Mouse (Mus musculus): ENCODE results near the gene Cmas. TPM values are rescaled to one million over a fixed set of nuclear protein-coding genes. Genes with fewer than 3 reads are reported as not detected.

Gene Cmas
- polyA plus RNA-seq, 1 experiment from 2014 or later: 72.8 TPM

DNA sequence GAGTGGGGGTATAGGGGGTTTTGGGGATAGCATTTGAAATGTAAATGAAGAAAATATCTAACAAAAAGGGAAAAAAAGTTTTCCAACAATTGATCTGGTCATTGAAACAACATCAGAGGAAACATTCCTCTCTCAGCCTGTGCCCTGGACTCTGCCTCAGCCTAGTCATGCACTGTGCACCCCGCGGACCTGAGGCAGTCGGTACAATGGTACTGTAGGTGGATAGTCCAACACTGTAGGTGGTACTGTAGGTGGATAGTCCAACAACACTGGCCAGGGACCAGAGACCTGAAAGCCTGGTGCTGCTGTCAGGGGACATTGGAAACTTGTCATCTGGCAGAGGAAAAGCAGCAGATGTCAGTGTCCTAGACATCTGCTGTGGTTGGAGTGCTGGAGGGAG is 13.4 kb downstream of the Cmas start:
- no peak for ATAC-seq (ENCODE audit: low FRiP score, low TSS enrichment)
- Histone ChIP-seq H3K9ac (replicated peaks; ENCODE audit: low read length) (no peak overlapping the region), H3K4me2 (replicated peaks; ENCODE audit: low read depth, low read length) (no peak overlapping the region), H3K4me1 (ENCODE audit: insufficient read depth, low read length) (no peaks in the 10 kb centered on the region; the same call in 1 of the 2 replicates), H3K27ac (ENCODE audit: low read length) (no peak overlapping the region), H3K9me3 (ENCODE audit: low read length) (no peaks in the 10 kb centered on the region), H3K27me3 (ENCODE audit: insufficient read depth, low read length) (no peaks in the 10 kb centered on the region), H3K36me3 (ENCODE audit: insufficient read depth, low read length) (peaks cover 76% of the 10 kb centered on the region), H3K4me3 (ENCODE audit: low read length) (no peak overlapping the region)
- WGBS: 94% methylated on average over 3 of the region's 3 CpGs

DNA sequence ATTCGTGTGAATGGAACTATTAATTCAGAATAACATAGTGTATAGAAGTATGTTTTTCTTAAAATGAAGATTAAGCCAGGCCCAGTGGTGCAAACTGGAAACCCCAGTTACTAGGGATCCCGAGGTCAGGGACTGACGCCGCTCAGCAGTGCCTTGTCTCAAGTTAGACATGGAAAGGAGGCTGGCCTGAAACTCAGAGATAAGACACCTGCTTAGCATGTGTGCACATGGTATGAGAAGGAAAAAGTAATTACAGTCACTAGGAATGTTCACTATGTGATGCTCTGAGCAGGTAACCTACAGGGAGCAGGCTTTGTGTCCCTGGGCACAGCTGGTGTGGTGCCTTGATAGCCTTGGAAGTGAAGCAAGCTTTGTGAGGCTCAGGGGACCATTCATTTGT is 15.2 kb downstream of the Cmas start:
- WGBS: 82% methylated on average over 4 of the region's 4 CpGs
- no peaks in the 10 kb centered on the region for H3K27me3 ChIP-seq (ENCODE audit: insufficient read depth, low read length)
- no peak overlapping the region for H3K9ac ChIP-seq (replicated peaks; ENCODE audit: low read length)
- H3K4me1 ChIP-seq (ENCODE audit: insufficient read depth, low read length): no peaks in the 10 kb centered on the region; the same call in 1 of the 2 replicates
- H3K4me3 ChIP-seq (ENCODE audit: low read length): no peak overlapping the region
- no peak for ATAC-seq (ENCODE audit: low FRiP score, low TSS enrichment)
- no peaks in the 10 kb centered on the region for H3K9me3 ChIP-seq (ENCODE audit: low read length)
- peaks cover 62% of the 10 kb centered on the region for H3K36me3 ChIP-seq (ENCODE audit: insufficient read depth, low read length)
- H3K27ac ChIP-seq (ENCODE audit: low read length): no peak overlapping the region
- no peak overlapping the region for H3K4me2 ChIP-seq (replicated peaks; ENCODE audit: low read depth, low read length)

- H3K36me3 ChIP-seq (ENCODE audit: insufficient read depth, low read length): peaks cover 47% of the 10 kb centered on the region
- H3K9ac ChIP-seq (replicated peaks; ENCODE audit: low read length): no peak overlapping the region
- H3K4me3 ChIP-seq (ENCODE audit: low read length): no peak overlapping the region
- no peaks in the 10 kb centered on the region for H3K27me3 ChIP-seq (ENCODE audit: insufficient read depth, low read length)
- ATAC-seq (ENCODE audit: low FRiP score, low TSS enrichment): no peak
- WGBS: 90% methylated on average over 5 of the region's 5 CpGs
- no peaks in the 10 kb centered on the region for H3K9me3 ChIP-seq (ENCODE audit: low read length)
- no peak overlapping the region for H3K4me2 ChIP-seq (replicated peaks; ENCODE audit: low read depth, low read length)
- H3K4me1 ChIP-seq (ENCODE audit: insufficient read depth, low read length): no peaks in the 10 kb centered on the region
- no peak overlapping the region for H3K27ac ChIP-seq (ENCODE audit: low read length)
Measured at GRCm38 (mm10) chr6:142773566-142773965, 17.1 kb downstream of the Cmas start.

GRCm38 (mm10) chr6:142776935-142777334 is 20.4 kb downstream of the Cmas start:
- ATAC-seq (ENCODE audit: low FRiP score, low TSS enrichment): no peak
- Histone ChIP-seq H3K9me3 (ENCODE audit: low read length) (no peaks in the 10 kb centered on the region), H3K4me1 (ENCODE audit: insufficient read depth, low read length) (no peaks in the 10 kb centered on the region), H3K4me2 (replicated peaks; ENCODE audit: low read depth, low read length) (no peak overlapping the region), H3K27ac (ENCODE audit: low read length) (no peak overlapping the region), H3K9ac (replicated peaks; ENCODE audit: low read length) (no peak overlapping the region), H3K27me3 (ENCODE audit: insufficient read depth, low read length) (no peaks in the 10 kb centered on the region), H3K4me3 (ENCODE audit: low read length) (no peak overlapping the region), H3K36me3 (ENCODE audit: insufficient read depth, low read length) (peaks cover 25% of the 10 kb centered on the region)
- WGBS: 77% methylated on average over 4 of the region's 4 CpGs

DNA sequence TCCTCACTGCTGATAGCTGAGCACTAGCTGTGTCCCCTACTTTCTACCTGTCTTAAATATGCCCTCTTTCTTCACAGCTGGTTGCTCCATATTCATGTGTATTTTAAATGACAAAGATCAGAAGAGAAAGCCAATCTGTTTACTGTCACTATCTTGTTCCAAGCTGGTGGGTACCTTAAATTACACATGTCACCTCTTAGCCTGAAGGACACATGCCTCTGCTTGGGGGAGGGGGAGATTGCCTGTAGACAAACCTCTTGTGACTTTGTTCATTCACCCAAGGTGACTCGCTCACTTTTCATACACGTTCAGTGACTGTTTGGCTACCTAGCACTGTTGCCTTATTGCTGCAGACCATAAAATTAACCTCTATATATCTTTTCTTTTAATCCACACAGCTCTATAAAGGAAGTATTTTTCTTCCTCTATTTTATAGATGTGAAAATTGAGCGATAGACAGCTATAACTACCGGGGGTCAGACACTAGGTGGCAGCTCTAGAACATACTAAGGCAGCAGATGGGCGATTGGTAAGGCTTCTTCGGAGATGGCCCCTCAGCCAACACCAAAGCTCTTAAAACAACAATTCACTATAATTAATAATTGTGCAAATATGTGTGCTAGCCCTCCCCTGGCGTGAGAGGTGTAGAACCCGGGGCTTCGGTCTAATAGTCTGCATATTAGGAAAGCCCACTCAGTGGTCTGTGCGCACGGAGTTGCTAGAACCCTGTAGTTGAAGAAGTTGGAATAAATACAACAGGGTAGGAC is 22.7 kb downstream of the Cmas start:
- WGBS: 46% methylated on average over 11 of the region's 11 CpGs
- Histone ChIP-seq H3K4me3 (ENCODE audit: low read length) (no peak overlapping the region), H3K9ac (replicated peaks; ENCODE audit: low read length) (no peak overlapping the region), H3K4me1 (ENCODE audit: insufficient read depth, low read length) (no peaks in the 10 kb centered on the region), H3K4me2 (replicated peaks; ENCODE audit: low read depth, low read length) (no peak overlapping the region), H3K9me3 (ENCODE audit: low read length) (no peaks in the 10 kb centered on the region), H3K36me3 (ENCODE audit: insufficient read depth, low read length) (peaks cover 4% of the 10 kb centered on the region; the same call in 1 of the 2 replicates), H3K27me3 (ENCODE audit: insufficient read depth, low read length) (no peaks in the 10 kb centered on the region), H3K27ac (ENCODE audit: low read length) (no peak overlapping the region)
- ATAC-seq (ENCODE audit: low FRiP score, low TSS enrichment): peak; percentile 66; the same call in 1 of the 2 replicates

- 67% methylated on average over 14 of the region's 14 CpGs for WGBS
- Histone ChIP-seq H3K36me3 (ENCODE audit: insufficient read depth, low read length) (no peaks in the 10 kb centered on the region), H3K27ac (ENCODE audit: low read length) (no peak overlapping the region)
Measured at GRCm38 (mm10) chr6:142779812-142780573, 23.5 kb downstream of the Cmas start.

GRCm38 (mm10) chr6:142780574-142781033 is 24.1 kb downstream of the Cmas start:
- no peaks in the 10 kb centered on the region for H3K4me1 ChIP-seq (ENCODE audit: insufficient read depth, low read length)
- H3K27ac ChIP-seq (ENCODE audit: low read length): no peak overlapping the region
- no peak overlapping the region for H3K4me3 ChIP-seq (ENCODE audit: low read length)
- no peaks in the 10 kb centered on the region for H3K36me3 ChIP-seq (ENCODE audit: insufficient read depth, low read length)
- no peak overlapping the region for H3K9ac ChIP-seq (replicated peaks; ENCODE audit: low read length)
- H3K27me3 ChIP-seq (ENCODE audit: insufficient read depth, low read length): no peaks in the 10 kb centered on the region
- no peaks in the 10 kb centered on the region for H3K9me3 ChIP-seq (ENCODE audit: low read length)
- no peak for ATAC-seq (ENCODE audit: low FRiP score, low TSS enrichment)
- no peak overlapping the region for H3K4me2 ChIP-seq (replicated peaks; ENCODE audit: low read depth, low read length)
- 80% methylated on average over 4 of the region's 4 CpGs for WGBS

More at GRCm38 (mm10) chr6:142779812-142780573, 23.5 kb downstream of the Cmas start:
- no peak overlapping the region for H3K4me2 ChIP-seq (replicated peaks; ENCODE audit: low read depth, low read length)
- no peak overlapping the region for H3K9ac ChIP-seq (replicated peaks; ENCODE audit: low read length)
- H3K9me3 ChIP-seq (ENCODE audit: low read length): no peaks in the 10 kb centered on the region
- H3K27me3 ChIP-seq (ENCODE audit: insufficient read depth, low read length): no peaks in the 10 kb centered on the region
- ATAC-seq (ENCODE audit: low FRiP score, low TSS enrichment): no peak
- H3K4me3 ChIP-seq (ENCODE audit: low read length): no peak overlapping the region
- H3K4me1 ChIP-seq (ENCODE audit: insufficient read depth, low read length): no peaks in the 10 kb centered on the region

DNA sequence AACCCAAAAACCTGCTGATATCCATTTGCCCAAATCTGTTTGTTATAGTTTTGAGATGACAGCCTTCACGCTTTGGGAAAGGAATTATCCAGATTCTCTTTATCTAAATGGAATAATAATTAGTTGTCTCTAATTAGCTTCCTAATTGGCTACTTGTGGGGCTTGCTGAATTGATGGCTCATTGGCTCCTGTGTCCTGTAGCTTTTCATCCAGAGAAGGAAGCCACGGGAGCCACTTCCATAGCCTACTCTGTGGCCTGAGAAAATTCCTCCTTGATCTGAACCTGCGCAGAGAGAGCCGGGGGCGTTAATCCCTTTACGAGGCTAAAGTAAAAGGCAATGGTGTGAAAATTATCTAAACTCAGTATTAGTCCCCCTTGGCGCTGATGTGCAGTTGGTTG is 24.8 kb downstream of the Cmas start:
- 57% methylated on average over 7 of the region's 7 CpGs for WGBS
- Histone ChIP-seq H3K4me3 (ENCODE audit: low read length) (no peak overlapping the region), H3K9ac (replicated peaks; ENCODE audit: low read length) (no peak overlapping the region), H3K27me3 (ENCODE audit: insufficient read depth, low read length) (no peaks in the 10 kb centered on the region), H3K27ac (ENCODE audit: low read length) (no peak overlapping the region), H3K36me3 (ENCODE audit: insufficient read depth, low read length) (no peaks in the 10 kb centered on the region), H3K4me1 (ENCODE audit: insufficient read depth, low read length) (no peaks in the 10 kb centered on the region), H3K4me2 (replicated peaks; ENCODE audit: low read depth, low read length) (no peak overlapping the region), H3K9me3 (ENCODE audit: low read length) (no peaks in the 10 kb centered on the region)
- ATAC-seq (ENCODE audit: low FRiP score, low TSS enrichment): no peak

GRCm38 (mm10) chr6:142785343-142785742 is 28.9 kb downstream of the Cmas start:
- Histone ChIP-seq H3K9me3 (ENCODE audit: low read length) (no peaks in the 10 kb centered on the region), H3K4me3 (ENCODE audit: low read length) (no peak overlapping the region), H3K27me3 (ENCODE audit: insufficient read depth, low read length) (no peaks in the 10 kb centered on the region), H3K4me2 (replicated peaks; ENCODE audit: low read depth, low read length) (no peak overlapping the region), H3K4me1 (ENCODE audit: insufficient read depth, low read length) (0 out of 2 replicates have a peak, but pooled peaks cover 4% of the 10 kb centered on the region), H3K27ac (ENCODE audit: low read length) (no peak overlapping the region), H3K9ac (replicated peaks; ENCODE audit: low read length) (no peak overlapping the region), H3K36me3 (ENCODE audit: insufficient read depth, low read length) (no peaks in the 10 kb centered on the region)
- no peak; the same call in 1 of the 2 replicates for ATAC-seq (ENCODE audit: low FRiP score, low TSS enrichment)
- WGBS: 37% methylated on average over 4 of the region's 4 CpGs

DNA sequence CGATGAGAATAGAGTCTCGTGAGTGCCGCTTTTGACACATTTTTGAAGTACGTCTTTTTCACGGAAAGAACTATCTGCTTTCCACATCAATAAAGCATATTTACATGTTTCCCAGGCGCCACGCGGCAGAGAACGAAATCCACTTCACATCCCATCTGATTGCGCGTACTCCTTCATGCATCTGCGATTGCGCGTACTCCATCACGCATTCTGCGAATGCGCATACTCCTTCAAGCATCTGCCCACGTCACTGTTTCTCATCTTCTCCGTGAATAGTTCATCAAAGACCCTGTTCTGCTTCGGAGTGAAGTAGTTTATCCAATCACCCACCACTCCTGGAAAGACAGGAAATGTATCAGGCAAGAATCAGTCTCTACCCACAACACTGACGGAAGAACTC is 29.6 kb downstream of the Cmas start:
- Histone ChIP-seq H3K27ac (ENCODE audit: low read length) (no peak overlapping the region), H3K36me3 (ENCODE audit: insufficient read depth, low read length) (no peaks in the 10 kb centered on the region), H3K27me3 (ENCODE audit: insufficient read depth, low read length) (no peaks in the 10 kb centered on the region), H3K4me3 (ENCODE audit: low read length) (no peak overlapping the region), H3K4me2 (replicated peaks; ENCODE audit: low read depth, low read length) (no peak overlapping the region), H3K4me1 (ENCODE audit: insufficient read depth, low read length) (0 out of 2 replicates have a peak, but pooled peaks cover 4% of the 10 kb centered on the region), H3K9ac (replicated peaks; ENCODE audit: low read length) (no peak overlapping the region), H3K9me3 (ENCODE audit: low read length) (no peaks in the 10 kb centered on the region)
- ATAC-seq (ENCODE audit: low FRiP score, low TSS enrichment): no peak
- 87% methylated on average over 21 of the region's 21 CpGs for WGBS

All from kidney, embryonic 16.5 days (tissue).